Mouse (Mus musculus) testis, adult 2 months (tissue): ENCODE results near the gene Kat2a.

Source experiments
- CTCF ChIP-seq: fragments of 200-500 bp; IDR thresholded peaks from 2 replicates; pipeline ENCODE4 v1.5.1; 2012; ENCODE audit warnings: low read depth, mild to moderate bottlenecking, inconsistent platforms, low read length, moderate library complexity; ENCODE audit not compliant: control insufficient read depth, insufficient read depth, insufficient replicate concordance
- POLR2A ChIP-seq: fragments of 200-500 bp; IDR thresholded peaks from 2 replicates; pipeline ENCODE4 v1.6.1; 2012; ENCODE audit warnings: low read depth, mild to moderate bottlenecking, inconsistent platforms, low read length, moderate library complexity; ENCODE audit not compliant: control insufficient read depth

- TF ChIP-seq POLR2A (peak; percentile 46; the same call in 1 of the 2 replicates), CTCF (peak; percentile 91)
Observed at GRCm38 (mm10) chr11:100761547-100762045, 49.3 kb upstream of the Kat2a start.
